Mouse (Mus musculus) olfactory bulb, adult 2 months (tissue): ENCODE data around the gene Pqlc3.

Experiments used
- CTCF ChIP-seq: fragments of 200-500 bp; IDR thresholded peaks from 2 replicates; pipeline ENCODE4 v1.5.1; 2012; ENCODE audit warnings: low read depth, mild to moderate bottlenecking, low read length, moderate library complexity; ENCODE audit not compliant: insufficient read depth
- POLR2A ChIP-seq: fragments of 200-500 bp; IDR thresholded peaks from 2 replicates; pipeline ENCODE4 v1.6.1; 2012; ENCODE audit warnings: mild to moderate bottlenecking, low read depth, low read length, moderate library complexity; ENCODE audit not compliant: insufficient read depth

GRCm38 (mm10) chr12:17011100-17011870 is 11.1 kb upstream of the Pqlc3 start, which contains the start of gene 2410004P03Rik:
- TF ChIP-seq POLR2A (no peak), CTCF (peak; percentile 90)
